ENCODE assay signal across 15 mouse cellular contexts in the genomic region with DNA sequence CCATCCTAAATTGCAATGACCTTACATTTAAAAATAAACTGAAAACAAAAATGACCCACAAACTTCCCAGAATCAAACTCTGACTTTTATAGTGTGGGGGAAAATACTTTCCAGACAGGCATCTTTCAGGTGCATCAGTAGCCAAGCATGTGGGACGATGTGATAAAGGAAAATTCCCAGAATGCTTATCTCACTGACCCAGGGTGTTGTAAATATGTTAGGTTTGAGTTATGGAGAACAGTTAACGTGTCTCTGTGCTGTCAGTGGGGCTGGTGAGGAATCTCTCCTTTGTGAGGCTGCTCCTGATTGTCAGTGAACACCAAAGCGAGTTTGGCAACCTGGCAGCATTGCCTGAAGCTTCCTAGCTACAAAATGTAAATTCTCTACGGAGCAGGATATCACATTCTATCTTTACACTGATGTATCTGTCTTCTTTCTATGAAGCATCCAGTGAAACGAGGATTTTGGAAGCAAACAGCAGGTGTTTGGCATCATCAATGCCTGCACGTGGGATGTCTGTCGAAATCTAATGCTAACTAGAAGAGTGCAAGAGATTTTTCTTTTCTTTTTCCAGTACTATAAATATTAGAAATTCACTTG. TPM values are rescaled to one million over a fixed set of nuclear protein-coding genes. Genes with fewer than 3 reads are reported as not detected.
A peak's percentile ranks its signal among the peaks of the same experiment; 100 is the strongest.
DNase-seq lines count a peak whose midpoint lies in the region; ATAC-seq and TF ChIP-seq lines count a peak whose summit lies in the region.
"Had no signal": no experiment of that assay in that cellular context is flagged by ENCODE, and none has a peak within 500 bp of the region (broad histone marks: within the 10 kb centered on the region; RNA-seq: fewer than 3 reads in every experiment).

No protein-coding gene starts in this region.

- no peaks in the 10 kb centered on the region for H3K36me3 ChIP-seq in liver, postnatal 0 days (replicated peaks; ENCODE audit: insufficient read depth, low read length)
- H3K36me3 ChIP-seq: neural tube, embryonic 12.5 days had no signal

- no peak overlapping the region for H3K9ac ChIP-seq in liver, postnatal 0 days (replicated peaks)
- H3K9ac ChIP-seq: lung, embryonic 14.5 days; neural tube, embryonic 12.5 days had no signal

- 51% methylated on average over 7 of the region's 7 CpGs for WGBS in liver, postnatal 0 days (ENCODE audit: insufficient replicate concordance)

- peak; percentile 20 for DNase-seq in brain, embryonic 18.5 days (ENCODE audit: low read depth, low spot score)
- DNase-seq in frontal cortex, postnatal 36 days (ENCODE audit: low spot score in 2 of 2) = peak; percentile 28 to 72
- DNase-seq in left cerebral cortex, postnatal 10 days (ENCODE audit: extremely low spot score in 1 of 2, low spot score in 2 of 2) = peak; percentile 57 to 63
- no peak for DNase-seq in liver, postnatal 0 days
- DNase-seq in kidney, postnatal 25 days = no peak
- no peak for DNase-seq in embryo, embryonic 9.5 days (ENCODE audit: extremely low spot score)
- DNase-seq: adrenal gland, adult 2 months; gastrocnemius, postnatal 10 days; kidney, postnatal 36 days; lung, embryonic 14.5 days had no signal

- TF ChIP-seq EP300 in liver, postnatal 0 days (IDR thresholded peaks at IDR 0.05; ENCODE audit: low read depth) = peak; percentile 31; the same call in 1 of the 2 replicates

- no peaks in the 10 kb centered on the region for H3K4me1 ChIP-seq in liver, postnatal 0 days (ENCODE audit: insufficient read depth)
- H3K4me1 ChIP-seq: neural tube, embryonic 12.5 days had no signal

- no peak for TF ChIP-seq CTCF in liver, postnatal 0 days (IDR thresholded peaks at IDR 0.05; ENCODE audit: low read depth)

- H3K27ac ChIP-seq in liver, postnatal 0 days (ENCODE audit: low read depth) = no peak overlapping the region
- H3K27ac ChIP-seq: neural tube, embryonic 12.5 days had no signal

- H3K4me3 ChIP-seq in liver, postnatal 0 days (ENCODE audit: low read depth, low read length) = no peak overlapping the region
- H3K4me3 ChIP-seq: erythroblast, embryonic 14.5 days; neural tube, embryonic 12.5 days had no signal

- no peaks in the 10 kb centered on the region for H3K27me3 ChIP-seq in liver, postnatal 0 days (ENCODE audit: insufficient read depth, low read length)
- H3K27me3 ChIP-seq: neural tube, embryonic 12.5 days had no signal

- no peak overlapping the region for H3K4me2 ChIP-seq in liver, postnatal 0 days (ENCODE audit: low read depth, low read length)
- H3K4me2 ChIP-seq: lung, embryonic 14.5 days; midbrain, embryonic 11.5 days; neural tube, embryonic 12.5 days had no signal

- intact Hi-C loops in left cerebral cortex, postnatal 10 days (cut with DNase I) = no loop called here

- ATAC-seq in liver, postnatal 0 days = no peak
- no peak for ATAC-seq in granulocyte monocyte progenitor cell, adult 5-6 weeks (replicated peaks; ENCODE audit: poor library complexity, severe bottlenecking)
- no peak for ATAC-seq in activated CD4-positive, CD25-positive, alpha-beta regulatory T cell, adult 4 months

- H3K9me3 ChIP-seq in liver, postnatal 0 days (ENCODE audit: low read length) = no peaks in the 10 kb centered on the region

RNA-seq across cellular contexts. Expression of gene C1qtnf7, which starts 27.0 kb away (rescaled TPM):
- total RNA-seq in left cerebral cortex, postnatal 10 days (2021) = 1 to 10 TPM; 1.3 to 1.6 TPM
- polyA plus RNA-seq in liver, postnatal 0 days (2015; fragmentation: Nextera tagmentation; extraction: Ambion mirVana) = 1.7 and 1.8 TPM in 2 replicates
- total RNA-seq in granulocyte monocyte progenitor cell, adult 5-6 weeks (2014; fragmentation: Nextera tagmentation) = not detected in 2 replicates
- total RNA-seq in granulocyte monocyte progenitor cell, adult 5-6 weeks (2017) = not detected in 2 replicates
- polyA plus RNA-seq in activated CD4-positive, CD25-positive, alpha-beta regulatory T cell, adult 4 months (2017; shearing (Covaris generic)) = not detected
- polyA plus RNA-seq: erythroblast, embryonic 14.5 days had no signal

Comparison
In these comparisons a context has a peak if more than half of its experiments do, and no peak if none do; other contexts are left out.
1. DNase-seq: peak in brain, embryonic 18.5 days (single experiment), frontal cortex, postnatal 36 days (2 of 2) and left cerebral cortex, postnatal 10 days (2 of 2); none in liver, postnatal 0 days (single experiment), kidney, postnatal 25 days (0 of 2) and embryo, embryonic 9.5 days (single experiment).